Mouse (Mus musculus) CH12.LX (cell line): ENCODE measurements at regions not wholly inside any gene's neighbourhood (a gene's known extent, or its start where the extent isn't known, plus 50 kb on each side); places are given as distances from the start of the nearest gene placed in this dataset.
A peak's percentile ranks its signal among the peaks of the same experiment; 100 is the strongest.

Experiments
- DNase-seq: peaks from one replicate; pipeline ENCODE4 v3.0.0-alpha.2; 2013; ENCODE audit errors: extremely low read depth
- H3K27ac ChIP-seq: 2 replicates; pipeline ENCODE4 v1.5.1; 2012; ENCODE audit warnings: low read depth, mild to moderate bottlenecking, control low read depth, moderate library complexity; ENCODE audit not compliant: insufficient read depth
- H3K27me3 ChIP-seq: replicated peaks from 2 replicates; pipeline ENCODE3; 2012; ENCODE audit warnings: inconsistent platforms
- H3K36me3 ChIP-seq, 2 experiments: replicated peaks in 1 of 2; 2 replicates each; pipeline versions ENCODE3 to v1.6.1; 2012; ENCODE audit warnings: inconsistent platforms in 1 of 2, low read length in 1 of 2, mild to moderate bottlenecking in 1 of 2, mixed read lengths in 1 of 2, moderate library complexity in 1 of 2; ENCODE audit not compliant: control insufficient read depth in 1 of 2, insufficient read depth in 1 of 2
- H3K4me1 ChIP-seq, 2 experiments: 2 replicates each; pipeline ENCODE4 v1.6.1; 2012; ENCODE audit warnings: inconsistent platforms in 1 of 2, moderate library complexity in 1 of 2; ENCODE audit not compliant: insufficient read depth in 2 of 2, control insufficient read depth in 1 of 2
- H3K4me2 ChIP-seq: 2 replicates; pipeline ENCODE4 v1.6.1; 2012; ENCODE audit warnings: low read depth, mild to moderate bottlenecking, control low read depth; ENCODE audit not compliant: poor library complexity, insufficient read depth, severe bottlenecking
- H3K4me3 ChIP-seq, 3 experiments: fragments of 150-350 bp in 1 of 3; sonication (generic) in 1 of 3; replicated peaks in 1 of 3; 2 replicates each; pipeline versions ENCODE3 to v1.5.1; 2011 to 2012; ENCODE audit warnings: low read depth in 2 of 3, low read length in 2 of 3, mild to moderate bottlenecking in 2 of 3, moderate library complexity in 2 of 3, control low read depth in 1 of 3, improper control_type of control experiment in 1 of 3, inconsistent platforms in 1 of 3, mixed read lengths in 1 of 3; ENCODE audit not compliant: poor library complexity in 1 of 3
- H3K79me2 ChIP-seq: replicated peaks from 2 replicates; pipeline ENCODE4 v1.6.1; 2012; ENCODE audit warnings: mild to moderate bottlenecking, moderate library complexity; ENCODE audit not compliant: control insufficient read depth, poor library complexity, insufficient read depth, severe bottlenecking; ENCODE audit errors: extremely low read depth
- H3K9ac ChIP-seq: 2 replicates; pipeline ENCODE4 v1.6.1; 2012; ENCODE audit warnings: low read depth, mild to moderate bottlenecking, control low read depth, moderate library complexity; ENCODE audit not compliant: insufficient read depth
- H3K9me3 ChIP-seq: replicated peaks from 2 replicates; pipeline ENCODE3; 2012; ENCODE audit warnings: low read length, inconsistent platforms, mixed read lengths
- CHD2 ChIP-seq: IDR thresholded peaks from 2 replicates; pipeline ENCODE4 v1.6.1; 2011; ENCODE audit warnings: low read length, improper control_type of control experiment
- CTCF ChIP-seq, 2 experiments: IDR thresholded peaks in 1 of 2; conservative IDR thresholded peaks in 1 of 2; 2 replicates each; pipeline ENCODE4 v1.5.1; 2011 to 2012; ENCODE audit warnings: low read depth in 2 of 2, low read length in 2 of 2, improper control_type of control experiment in 1 of 2, inconsistent platforms in 1 of 2, mild to moderate bottlenecking in 1 of 2, moderate library complexity in 1 of 2
- ELF1 ChIP-seq: IDR thresholded peaks from 2 replicates; pipeline ENCODE4 v1.6.1; 2014; ENCODE audit warnings: low read depth, mild to moderate bottlenecking, inconsistent platforms, low read length, improper control_type of control experiment
- EP300 ChIP-seq: IDR thresholded peaks from 2 replicates; pipeline ENCODE4 v1.6.1; 2011; ENCODE audit warnings: low read length, improper control_type of control experiment
- HCFC1 ChIP-seq: IDR thresholded peaks from 2 replicates; pipeline ENCODE4 v1.6.1; 2012; ENCODE audit warnings: low read depth, mild to moderate bottlenecking, inconsistent platforms, low read length, improper control_type of control experiment
- KAT2A ChIP-seq: IDR thresholded peaks from 2 replicates; pipeline ENCODE4 v1.6.1; 2012; ENCODE audit warnings: low read length, improper control_type of control experiment, inconsistent platforms; ENCODE audit not compliant: insufficient replicate concordance
- MAFK ChIP-seq: IDR thresholded peaks from 2 replicates; pipeline ENCODE4 v1.6.1; 2011; ENCODE audit warnings: low read length, improper control_type of control experiment; ENCODE audit not compliant: insufficient replicate concordance
- MAZ ChIP-seq: IDR thresholded peaks from 2 replicates; pipeline ENCODE4 v1.6.1; 2012; ENCODE audit warnings: low read depth, mild to moderate bottlenecking, inconsistent platforms, low read length, improper control_type of control experiment, moderate library complexity
- MXI1 ChIP-seq: IDR thresholded peaks from 2 replicates; pipeline ENCODE4 v1.6.1; 2011; ENCODE audit warnings: mild to moderate bottlenecking, low read depth, low read length, improper control_type of control experiment
- MYC ChIP-seq: IDR thresholded peaks from 2 replicates; pipeline ENCODE4 v1.6.1; 2011; ENCODE audit warnings: low read depth, mild to moderate bottlenecking, improper control_type of control experiment, low read length
- NRF1 ChIP-seq: IDR thresholded peaks from 2 replicates; pipeline ENCODE4 v1.6.1; 2014; ENCODE audit warnings: low read depth, mild to moderate bottlenecking, inconsistent platforms, low read length, improper control_type of control experiment, moderate library complexity
- PAX5 ChIP-seq: IDR thresholded peaks from 2 replicates; pipeline ENCODE4 v1.6.1; 2012; ENCODE audit warnings: low read length, inconsistent platforms, mixed read lengths
- POLR2A ChIP-seq: IDR thresholded peaks from 2 replicates; pipeline ENCODE4 v1.6.1; 2011; ENCODE audit warnings: low read depth, mild to moderate bottlenecking, improper control_type of control experiment, low read length
- SMC3 ChIP-seq: IDR thresholded peaks from 2 replicates; pipeline ENCODE4 v1.6.1; 2011; ENCODE audit warnings: low read depth, low read length, improper control_type of control experiment
- TBP ChIP-seq: conservative IDR thresholded peaks from 2 replicates; pipeline ENCODE4 v1.6.1; 2011; ENCODE audit warnings: low read depth, low read length, improper control_type of control experiment
- TCF12 ChIP-seq: IDR thresholded peaks from 2 replicates; pipeline ENCODE4 v1.6.1; 2014; ENCODE audit warnings: low read depth, mild to moderate bottlenecking, inconsistent platforms, low read length, improper control_type of control experiment
- USF1 ChIP-seq: IDR thresholded peaks from 2 replicates; pipeline ENCODE4 v1.6.1; 2014; ENCODE audit warnings: low read depth, mild to moderate bottlenecking, inconsistent platforms, low read length, improper control_type of control experiment
- USF2 ChIP-seq: conservative IDR thresholded peaks from 2 replicates; pipeline ENCODE4 v1.6.1; 2011; ENCODE audit warnings: low read depth, low read length, improper control_type of control experiment
- ZNF384 ChIP-seq: IDR thresholded peaks from 2 replicates; pipeline ENCODE4 v1.6.1; 2012; ENCODE audit warnings: low read depth, low read length, improper control_type of control experiment, inconsistent platforms
- dilution Hi-C: fragments of 300-500 bp; cut with MboI; formaldehyde crosslinking; loops from 2 replicates; pipeline ENCODE4 v1.14.3; 2020; ENCODE audit warnings: low sequenced_read_pairs; ENCODE audit not compliant: extremely low pct_unique_long_range_greater_than_20kb, extremely low pct_ligation_motif_present
- in situ Hi-C: fragments of 300-500 bp; cut with MboI; formaldehyde crosslinking; loops from 3 replicates; pipeline ENCODE4 v1.14.3; 2019; ENCODE audit warnings: low sequenced_read_pairs, low pct_ligation_motif_present, low pct_unique_long_range_greater_than_20kb, mixed read lengths

GRCm38 (mm10) chr16:77989139-77989538 is 312.1 kb upstream of the Cxadr start:
- Histone ChIP-seq H3K27me3 (no peaks in the 10 kb centered on the region), H3K79me2 (no peaks in the 10 kb centered on the region), H3K4me3 (no peak overlapping the region), H3K4me1 (no peaks in the 10 kb centered on the region), H3K36me3 (no peaks in the 10 kb centered on the region), H3K4me2 (no peak overlapping the region), H3K9ac (no peak overlapping the region), H3K9me3 (peaks cover 57% of the 10 kb centered on the region), H3K27ac (no peak overlapping the region)
- dilution Hi-C loops = no loop called here
- TF ChIP-seq SMC3 = peak; percentile 24
- peak in 1 of 2 experiments; percentile 32 for TF ChIP-seq CTCF (conservative IDR thresholded peaks at IDR 0.05 in 1 of 2, IDR thresholded peaks at IDR 0.05 in 1 of 2; ENCODE audit: low read depth in 2 of 2, low read length in 2 of 2)
- TF ChIP-seq ZNF384 = no peak
- TF ChIP-seq USF2 = no peak
- in situ Hi-C loops = no loop called here
- DNase-seq = no peak

GRCm38 (mm10) chr16:77986884-77987529 is 314.3 kb upstream of the Cxadr start:
- no peak for TF ChIP-seq EP300
- no peak for TF ChIP-seq PAX5
- TF ChIP-seq MYC = no peak
- no peak for TF ChIP-seq ZNF384
- no peak for TF ChIP-seq MAFK
- no peak for TF ChIP-seq POLR2A
- no peak for TF ChIP-seq HCFC1
- no peak for TF ChIP-seq ELF1
- no peak for TF ChIP-seq USF1
- TF ChIP-seq NRF1 = no peak
- TF ChIP-seq TCF12 = no peak
- TF ChIP-seq CTCF (conservative IDR thresholded peaks at IDR 0.05 in 1 of 2, IDR thresholded peaks at IDR 0.05 in 1 of 2; ENCODE audit: low read depth in 2 of 2, low read length in 2 of 2) = no peak
- no peak for TF ChIP-seq SMC3
- no peak for TF ChIP-seq KAT2A
- no peak for TF ChIP-seq TBP
- no peak for TF ChIP-seq MXI1
- TF ChIP-seq CHD2 = no peak
- no peak for TF ChIP-seq MAZ
- H3K27me3 ChIP-seq = no peaks in the 10 kb centered on the region
- H3K9ac ChIP-seq = no peak overlapping the region
- dilution Hi-C loops (no loop called here), in situ Hi-C loops (no loop called here)
- DNase-seq = no peak
- no peaks in the 10 kb centered on the region for H3K4me1 ChIP-seq
- H3K79me2 ChIP-seq = no peaks in the 10 kb centered on the region
- no peak overlapping the region for H3K27ac ChIP-seq
- no peak overlapping the region for H3K4me3 ChIP-seq
- H3K36me3 ChIP-seq = no peaks in the 10 kb centered on the region
- peaks cover 57% of the 10 kb centered on the region for H3K9me3 ChIP-seq
- no peak overlapping the region for H3K4me2 ChIP-seq
